Mouse (Mus musculus) G1E (cell line): ENCODE measurements around the gene Ubox5. TPM values are rescaled to one million over a fixed set of nuclear protein-coding genes. Genes with fewer than 3 reads are reported as not detected.

ENCODE experiments used
- ATAC-seq: 2 replicates; pipeline ENCODE4 v1.8.0; 2016; ENCODE audit warnings: mild to moderate bottlenecking; ENCODE audit not compliant: insufficient number of reproducible peaks, poor library complexity, low FRiP score, severe bottlenecking; ENCODE audit errors: extremely low read depth
- DNase-seq: peaks from one replicate; pipeline ENCODE4 v3.0.0; 2012; ENCODE audit warnings: low spot score
- H3K27me3 ChIP-seq: 2 replicates; pipeline ENCODE4 v1.6.1; 2012; ENCODE audit warnings: mild to moderate bottlenecking, low read length, inconsistent platforms; ENCODE audit not compliant: insufficient read depth
- H3K36me3 ChIP-seq: replicated peaks from 2 replicates; pipeline ENCODE3; 2012; ENCODE audit warnings: mild to moderate bottlenecking, inconsistent platforms
- H3K4me1 ChIP-seq: 2 replicates; pipeline ENCODE4 v1.6.1; 2012; ENCODE audit warnings: low read depth, low read length, inconsistent platforms, mixed read lengths; ENCODE audit not compliant: insufficient read depth
- H3K4me3 ChIP-seq: 2 replicates; pipeline ENCODE4 v1.5.1; 2012; ENCODE audit warnings: low read depth, mild to moderate bottlenecking, inconsistent platforms, low read length, moderate library complexity, mixed read lengths
- H3K9me3 ChIP-seq: replicated peaks from 2 replicates; pipeline ENCODE4 v1.6.1; 2012; ENCODE audit warnings: inconsistent platforms
- CTCF ChIP-seq: IDR thresholded peaks from 2 replicates; pipeline ENCODE4 v1.5.1; 2012; ENCODE audit warnings: low read depth, low read length, inconsistent platforms, mixed read lengths
- GATA1 ChIP-seq: IDR thresholded peaks from 2 replicates; pipeline ENCODE4 v1.6.1; 2012; ENCODE audit warnings: borderline replicate concordance, low read length, inconsistent platforms, mixed read lengths
- GATA2 ChIP-seq: IDR thresholded peaks from 2 replicates; pipeline ENCODE4 v1.6.1; 2012; ENCODE audit warnings: low read depth, low read length, inconsistent platforms, borderline replicate concordance
- POLR2AphosphoS5 ChIP-seq: IDR thresholded peaks from 2 replicates; pipeline ENCODE4 v1.6.1; 2012; ENCODE audit warnings: low read depth, low read length, inconsistent platforms; ENCODE audit not compliant: insufficient replicate concordance
- TAL1 ChIP-seq: conservative IDR thresholded peaks from 2 replicates; pipeline ENCODE4 v1.6.1; 2012; ENCODE audit warnings: low read depth, low read length, inconsistent platforms, mixed read lengths
- polyA plus RNA-seq: library from polyadenylated mRNA; stranded (reverse); fragments of >175 nt; gene quantifications from 2 replicates; pipeline ENCODE4 v1.2.3, GENCODE M21; 2012
- total RNA-seq, 2 experiments: library from RNA; stranded (forward) in 1 of 2; stranded (reverse) in 1 of 2; fragments of 200-1000 nt in 1 of 2; fragments of >200 nt in 1 of 2; fragmentation: Nextera tagmentation in 1 of 2; gene quantifications; 2 replicates each; pipeline ENCODE4 v1.2.3; 2014 to 2017

Ubox5 gene
- total and polyA plus RNA-seq, 3 experiments: 2.7 to 11.2 (median 9.7) TPM

DNA sequence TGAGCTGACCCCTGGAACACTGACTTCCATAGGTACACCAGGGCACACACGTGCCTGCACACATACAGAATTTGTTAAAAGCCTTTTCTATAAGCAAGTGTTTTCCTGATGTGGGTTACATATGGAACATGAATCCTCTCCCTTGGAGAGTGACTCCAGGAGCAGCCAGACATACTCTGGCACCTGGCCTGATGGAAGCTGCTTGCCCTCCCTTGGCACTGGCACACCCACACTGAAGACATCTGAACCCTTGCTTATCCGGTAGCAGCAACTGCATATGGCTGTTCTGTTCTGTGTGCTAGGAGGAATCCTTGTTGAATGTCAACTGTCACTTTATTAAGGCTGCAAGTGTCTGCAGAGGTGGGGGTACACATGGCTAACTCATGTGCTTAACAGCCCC lies 38.8 kb downstream of the Ubox5 start:
- ATAC-seq: no peak

GRCm38 (mm10) chr2:130589761-130590160 lies 40.1 kb downstream of the Ubox5 start:
- H3K36me3 ChIP-seq: peaks cover 43% of the 10 kb centered on the region
- ATAC-seq: no peak

More for the DNA sequence above, 38.8 kb downstream of the Ubox5 start:
- H3K36me3 ChIP-seq: peaks cover 56% of the 10 kb centered on the region
- no peaks in the 10 kb centered on the region for H3K9me3 ChIP-seq
- no peak for DNase-seq
- H3K27me3 ChIP-seq: peaks cover 4% of the 10 kb centered on the region; the same call in 1 of the 2 replicates
- H3K4me1 ChIP-seq: peaks cover under 1% of the 10 kb centered on the region; the same call in 1 of the 2 replicates
- H3K4me3 ChIP-seq: no peak overlapping the region
- TF ChIP-seq CTCF: no peak

GRCm38 (mm10) chr2:130589157-130589556 lies 40.7 kb downstream of the Ubox5 start:
- TF ChIP-seq CTCF (no peak), POLR2AphosphoS5 (no peak), GATA2 (no peak), GATA1 (no peak), TAL1 (no peak)
- DNase-seq (no peak), ATAC-seq (no peak)
- Histone ChIP-seq H3K4me3 (no peak overlapping the region), H3K9me3 (no peaks in the 10 kb centered on the region), H3K27me3 (peaks cover 14% of the 10 kb centered on the region), H3K4me1 (peaks cover 5% of the 10 kb centered on the region), H3K36me3 (peaks cover 38% of the 10 kb centered on the region)

More at GRCm38 (mm10) chr2:130589761-130590160, 40.1 kb downstream of the Ubox5 start:
- Histone ChIP-seq H3K4me3 (no peak overlapping the region), H3K9me3 (no peaks in the 10 kb centered on the region), H3K4me1 (peaks cover 5% of the 10 kb centered on the region), H3K27me3 (peaks cover 9% of the 10 kb centered on the region)
- TF ChIP-seq CTCF (no peak), POLR2AphosphoS5 (no peak), GATA2 (no peak), GATA1 (no peak), TAL1 (no peak)
- no peak for DNase-seq

GRCm38 (mm10) chr2:130588373-130588772 lies 41.5 kb downstream of the Ubox5 start:
- DNase-seq (no peak), ATAC-seq (no peak)
- TF ChIP-seq CTCF (no peak), POLR2AphosphoS5 (no peak), GATA2 (no peak), GATA1 (no peak), TAL1 (no peak)
- H3K27me3 ChIP-seq: peaks cover 19% of the 10 kb centered on the region
- H3K9me3 ChIP-seq: no peaks in the 10 kb centered on the region
- peaks cover 5% of the 10 kb centered on the region for H3K4me1 ChIP-seq
- H3K4me3 ChIP-seq: no peak overlapping the region
- peaks cover 34% of the 10 kb centered on the region for H3K36me3 ChIP-seq

GRCm38 (mm10) chr2:130586016-130586415 lies 43.8 kb downstream of the Ubox5 start:
- Histone ChIP-seq H3K27me3 (peaks cover 39% of the 10 kb centered on the region), H3K4me1 (peaks cover 5% of the 10 kb centered on the region), H3K4me3 (no peak overlapping the region), H3K36me3 (peaks cover 12% of the 10 kb centered on the region), H3K9me3 (no peaks in the 10 kb centered on the region)
- no peak for ATAC-seq
- DNase-seq: no peak
- TF ChIP-seq CTCF (no peak), GATA2 (no peak), POLR2AphosphoS5 (no peak), TAL1 (no peak), GATA1 (no peak)

GRCm38 (mm10) chr2:130583902-130584560 lies 45.8 kb downstream of the Ubox5 start:
- no peak for TF ChIP-seq POLR2AphosphoS5
- no peak for TF ChIP-seq CTCF
- no peak for TF ChIP-seq GATA2
- no peak for TF ChIP-seq GATA1
- no peak for TF ChIP-seq TAL1
- Histone ChIP-seq H3K27me3 (peaks cover 57% of the 10 kb centered on the region), H3K4me1 (peaks cover 12% of the 10 kb centered on the region), H3K4me3 (no peak overlapping the region), H3K9me3 (no peaks in the 10 kb centered on the region), H3K36me3 (no peaks in the 10 kb centered on the region)
- ATAC-seq (no peak), DNase-seq (no peak)

GRCm38 (mm10) chr2:130582552-130582951 lies 47.3 kb downstream of the Ubox5 start, which contains the start of gene Avp:
Gene Avp (minus strand): TSS chr2:130582554.
- H3K9me3 ChIP-seq: no peaks in the 10 kb centered on the region
- no peak for TF ChIP-seq GATA2
- no peak for TF ChIP-seq POLR2AphosphoS5
- no peak for TF ChIP-seq GATA1
- TF ChIP-seq CTCF: no peak
- no peak for TF ChIP-seq TAL1
- H3K4me3 ChIP-seq: no peak within 1 kb of the TSS
- no peak for DNase-seq
- H3K36me3 ChIP-seq: no peaks in the 10 kb centered on the region
- ATAC-seq: no peak
- H3K27me3 ChIP-seq: peaks cover 67% of the 10 kb centered on the region
- H3K4me1 ChIP-seq: peaks cover 18% of the 10 kb centered on the region
